Mouse (Mus musculus) cerebellum, adult 9-10 months (tissue): ENCODE results near the gene St13.
A peak's percentile ranks its signal among the peaks of the same experiment; 100 is the strongest.
"Not testable (repeated sequence)": the region's sequence is repeated elsewhere in the genome, so short reads cannot be mapped to it uniquely, and the experiment has no call there.

ENCODE experiments used
- DNase-seq: peaks from one replicate; pipeline ENCODE4 v3.0.0; 2022

St13 gene

DNA sequence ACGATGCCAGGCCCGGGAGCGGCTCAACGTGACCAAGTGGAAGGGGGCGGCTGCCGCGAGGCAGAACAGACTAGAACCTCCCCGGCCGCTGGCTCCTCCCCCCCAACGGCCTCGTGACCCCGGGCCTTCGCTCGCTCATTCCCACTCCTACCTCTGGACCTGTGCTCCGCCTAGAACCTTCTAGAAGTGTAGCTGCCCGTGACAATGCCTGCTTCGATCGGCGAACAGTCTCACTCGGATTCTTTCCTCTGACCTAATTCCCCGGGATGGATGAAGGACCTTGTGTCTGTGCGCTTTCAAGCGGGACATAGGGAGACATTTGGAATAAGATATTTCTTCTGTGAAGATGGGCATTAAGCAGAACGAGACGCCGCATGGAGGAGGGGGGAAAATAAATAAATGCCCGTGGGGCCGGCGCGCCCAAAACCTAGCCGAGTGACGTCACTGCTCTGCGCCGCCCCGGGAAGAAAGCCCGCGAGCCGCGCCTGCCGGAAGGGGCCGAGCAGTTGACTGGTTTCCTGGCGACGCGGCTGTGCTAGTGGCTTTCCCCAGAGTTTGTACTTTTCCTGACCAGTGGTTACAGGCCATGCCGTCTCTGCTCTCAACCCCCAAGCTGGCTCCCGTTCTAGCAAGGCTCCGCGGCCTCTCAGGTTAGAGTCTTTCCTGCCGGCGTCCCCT lies at the start of gene St13, which contains the start of gene Xpnpep3:
Gene St13 (minus strand): TSS at position 440 of the 678 bp plus-strand sequence.
Gene Xpnpep3 (plus strand): TSS at position 501 of the 678 bp plus-strand sequence.
- peak; percentile 96 for DNase-seq

DNA sequence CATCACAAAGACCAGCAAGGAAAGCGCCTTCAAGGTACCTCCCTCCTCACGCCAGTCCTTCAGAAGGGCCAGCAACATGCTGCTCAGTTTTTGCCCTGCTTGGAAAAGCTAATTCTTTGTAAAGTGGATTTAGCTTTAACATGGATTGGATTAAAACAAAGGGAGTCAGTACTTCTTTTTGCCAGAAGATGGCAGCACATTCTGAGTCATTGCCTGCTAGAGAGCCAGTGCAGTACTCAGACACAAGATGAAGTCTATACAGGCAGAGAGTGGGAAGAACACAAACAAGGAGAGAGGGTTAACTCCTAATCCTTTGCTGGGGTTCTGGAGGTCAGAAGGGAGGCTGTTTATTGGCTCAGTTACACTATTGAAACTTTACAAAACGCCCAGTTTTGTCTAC lies 48.6 kb upstream of the St13 start:
- peak; percentile 81 for DNase-seq

DNA sequence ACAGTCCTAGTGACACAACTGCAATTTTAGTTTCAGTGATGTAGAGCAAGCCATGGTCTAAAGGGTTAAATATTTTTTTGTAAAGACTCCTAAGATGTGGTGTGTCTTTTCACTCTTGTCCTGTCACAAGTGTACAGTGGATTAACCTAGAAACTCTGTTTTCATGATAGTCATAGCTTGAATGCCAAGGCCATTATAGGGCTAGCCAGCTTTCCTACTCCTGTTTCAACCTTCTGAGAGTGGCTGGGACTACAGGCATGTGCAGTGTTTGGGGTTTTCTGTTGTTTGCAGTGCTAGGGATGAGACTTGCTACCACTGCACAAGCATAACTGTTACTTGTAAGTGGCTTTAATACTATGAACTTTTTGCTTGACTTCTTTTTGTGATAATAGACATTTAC lies 39.4 kb upstream of the St13 start:
- no peak for DNase-seq

DNA sequence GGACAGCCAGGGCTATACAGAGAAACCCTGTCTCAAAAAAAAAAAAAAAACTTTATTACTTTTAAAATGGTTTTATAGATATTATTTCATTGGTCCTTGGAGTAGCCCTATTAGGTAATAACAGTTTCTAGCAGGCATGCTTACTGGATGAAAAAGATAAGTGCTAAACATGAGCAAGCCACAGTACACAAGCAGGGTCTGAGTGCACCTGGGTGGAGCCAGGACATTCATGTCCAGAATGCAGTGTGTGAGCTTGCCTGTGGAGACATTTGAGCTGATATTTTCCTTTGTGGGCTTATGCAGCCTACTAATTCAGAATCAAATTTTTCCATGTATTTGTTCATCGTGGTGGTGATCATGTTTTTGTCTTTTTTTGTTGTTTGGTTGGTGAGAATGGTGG lies 38.5 kb upstream of the St13 start:
- DNase-seq: no peak

DNA sequence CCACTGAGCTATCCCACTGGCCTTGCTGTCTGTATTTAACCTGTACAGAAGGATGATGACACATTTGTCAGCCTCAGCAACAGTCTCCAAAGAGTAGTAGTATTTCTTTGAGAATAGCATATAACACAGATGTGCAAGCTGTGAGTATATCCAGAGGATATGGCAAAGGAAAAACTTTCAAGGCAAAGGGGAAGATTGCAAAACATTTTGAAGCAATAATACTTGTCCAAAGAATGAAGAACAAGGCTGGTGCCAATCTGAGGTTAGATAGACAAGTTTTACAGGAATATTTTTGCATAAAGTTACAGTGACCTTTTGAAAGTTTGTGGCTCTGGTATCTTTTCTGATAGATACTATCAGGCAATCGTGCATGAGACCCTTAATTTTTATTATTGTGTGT lies 31.3 kb upstream of the St13 start:
- no peak for DNase-seq

DNA sequence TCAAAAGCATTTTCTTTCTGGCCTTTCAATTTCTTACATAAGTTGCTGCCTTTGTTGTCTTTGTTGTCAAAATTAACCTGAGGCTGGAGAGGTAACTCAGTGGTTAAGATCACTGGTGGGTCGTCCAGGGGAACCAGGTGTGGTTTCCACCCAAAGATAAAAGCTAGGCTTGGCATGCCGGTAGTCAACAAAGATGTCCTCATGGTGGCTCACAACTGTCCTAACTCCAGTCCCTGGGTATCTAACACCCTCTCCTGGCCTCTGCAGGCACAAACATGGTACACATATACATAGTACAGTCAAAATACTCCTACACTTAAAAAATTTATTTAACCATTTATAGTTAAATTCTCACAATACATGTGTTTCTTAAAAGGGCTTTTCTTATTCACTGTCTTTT lies 28.1 kb upstream of the St13 start:
- DNase-seq: no peak

DNA sequence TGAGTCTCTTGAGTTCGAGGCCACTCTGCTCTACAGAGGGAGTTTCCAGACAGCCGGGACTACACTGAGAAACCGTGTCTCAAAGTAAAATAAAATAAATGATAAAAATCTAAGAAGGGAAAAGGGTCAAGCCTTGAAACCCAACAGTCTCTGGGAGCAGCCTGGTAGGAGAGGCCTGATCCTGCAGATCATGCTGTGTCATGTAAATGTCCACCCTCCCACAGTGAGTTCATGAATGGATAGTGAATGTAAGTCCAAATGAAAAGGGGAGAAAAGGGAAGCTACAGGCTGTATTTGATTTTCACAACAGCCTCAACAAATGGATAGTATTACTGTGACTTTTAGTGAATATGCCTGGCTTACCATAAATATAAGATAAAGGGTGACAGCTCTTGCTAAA lies 25.4 kb upstream of the St13 start:
- DNase-seq: no peak

DNA sequence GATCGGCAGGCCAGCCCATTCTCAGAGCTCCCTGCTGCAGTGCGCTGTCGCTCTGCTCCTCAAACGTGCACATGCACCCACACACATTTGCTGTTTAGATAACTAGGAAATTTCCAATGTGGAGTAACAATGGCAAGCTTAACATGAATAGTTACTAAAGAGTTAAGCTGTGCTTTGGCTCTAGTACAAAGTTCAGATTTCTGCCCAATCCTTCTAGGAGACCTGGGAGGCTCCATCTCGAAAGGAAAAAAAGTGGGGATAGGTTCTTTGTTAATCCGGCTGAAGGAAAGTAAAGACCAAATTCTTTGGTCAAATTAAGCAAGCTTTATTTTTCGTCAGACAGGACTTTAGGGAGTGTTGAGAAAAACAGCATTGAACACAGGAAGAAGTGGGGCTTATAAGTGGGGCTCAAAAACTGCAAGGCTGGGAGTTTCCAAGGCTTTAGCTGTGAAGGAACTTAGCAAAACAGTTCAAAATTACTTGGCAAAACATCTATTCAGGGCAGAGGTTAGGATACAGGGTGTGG lies 22.3 kb upstream of the St13 start:
- no peak for DNase-seq

DNA sequence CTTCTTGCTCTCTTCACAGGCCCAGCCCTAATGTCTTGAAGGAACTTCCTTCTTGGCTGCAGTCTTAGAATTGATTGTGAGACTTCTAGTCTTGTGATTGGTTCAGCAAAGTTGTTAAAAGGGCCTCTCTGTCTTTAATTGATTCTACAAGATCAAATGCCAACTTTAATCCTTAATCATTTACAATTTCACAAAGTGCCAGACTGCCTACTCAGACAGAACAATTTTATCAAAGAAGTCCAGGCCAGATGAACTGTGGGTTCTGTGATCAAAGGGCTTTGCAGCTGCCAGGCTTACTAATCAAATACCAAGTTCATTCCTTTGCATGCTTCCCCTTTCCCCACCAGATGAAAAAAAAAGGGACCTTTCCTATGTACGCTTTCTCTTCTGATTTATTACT lies 21.6 kb upstream of the St13 start:
- DNase-seq: no peak

DNA sequence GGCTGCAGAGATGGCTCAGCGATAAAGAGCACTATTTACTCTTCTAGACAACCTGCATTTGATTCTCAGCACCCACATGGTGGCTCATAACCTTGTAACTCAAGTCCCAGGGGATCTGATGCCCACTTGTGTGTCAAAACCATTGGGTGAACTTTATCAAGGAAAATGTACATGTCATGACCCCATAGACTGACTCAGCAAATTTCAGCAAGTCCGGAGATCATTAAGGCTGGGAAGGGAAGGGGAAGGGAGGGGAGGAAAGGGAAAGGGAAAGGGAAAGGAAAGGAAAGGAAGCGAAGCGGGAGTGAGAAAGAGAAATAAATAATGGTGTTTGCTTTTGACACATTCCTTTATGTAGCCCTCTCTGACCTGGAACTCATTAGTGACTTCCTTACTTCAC lies 18.2 kb upstream of the St13 start:
- no peak for DNase-seq

DNA sequence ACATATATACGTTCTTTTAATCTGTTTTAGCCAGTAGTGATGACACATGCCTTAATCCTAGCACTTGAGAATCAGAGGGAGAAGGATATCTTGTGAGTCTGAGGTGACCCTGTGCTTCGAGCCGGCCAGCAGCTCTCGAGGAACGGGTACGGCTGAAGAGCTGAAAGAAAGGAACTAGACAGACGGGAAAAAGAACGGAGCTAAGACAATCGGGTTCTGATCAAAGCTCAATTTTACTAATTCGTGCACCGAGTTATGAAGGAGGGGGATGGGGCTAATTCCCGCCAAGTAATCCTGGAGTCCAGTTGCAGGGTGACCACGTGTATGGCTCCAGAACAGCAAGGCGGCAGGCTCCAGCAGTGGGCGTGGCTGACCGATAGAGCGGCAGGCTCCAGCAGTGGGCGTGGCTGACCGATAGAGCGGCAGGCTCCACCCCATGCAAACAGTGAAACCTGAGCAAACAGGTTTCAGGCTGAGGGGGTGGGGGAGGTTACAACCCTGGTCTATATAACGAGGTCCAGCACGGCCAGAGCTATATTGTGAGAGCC lies 17.0 kb upstream of the St13 start:
- DNase-seq: not testable (repeated sequence)

DNA sequence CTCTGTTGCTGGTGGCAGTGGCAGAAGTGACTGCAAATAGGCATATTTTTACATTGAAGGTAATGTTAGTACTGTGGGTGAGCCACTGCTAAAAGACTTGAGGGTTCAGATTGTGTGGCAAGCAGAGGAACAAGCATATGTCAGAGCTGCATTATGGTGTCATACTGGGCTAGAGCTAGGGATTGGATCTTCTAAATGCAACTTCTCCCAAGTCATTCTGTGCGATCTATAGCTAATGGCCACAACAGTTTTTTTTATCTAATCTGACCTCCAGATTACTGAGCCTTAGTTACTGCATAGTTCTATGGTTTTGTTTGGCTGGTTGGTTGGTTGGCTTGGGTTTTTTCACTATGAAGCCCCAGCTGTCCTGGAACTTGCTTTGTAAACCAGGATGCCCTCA lies 8.3 kb upstream of the St13 start, which contains the start of gene Dnajb7:
Gene Dnajb7 (minus strand): TSS at position 101 of the 400 bp plus-strand sequence.
- no peak for DNase-seq

DNA sequence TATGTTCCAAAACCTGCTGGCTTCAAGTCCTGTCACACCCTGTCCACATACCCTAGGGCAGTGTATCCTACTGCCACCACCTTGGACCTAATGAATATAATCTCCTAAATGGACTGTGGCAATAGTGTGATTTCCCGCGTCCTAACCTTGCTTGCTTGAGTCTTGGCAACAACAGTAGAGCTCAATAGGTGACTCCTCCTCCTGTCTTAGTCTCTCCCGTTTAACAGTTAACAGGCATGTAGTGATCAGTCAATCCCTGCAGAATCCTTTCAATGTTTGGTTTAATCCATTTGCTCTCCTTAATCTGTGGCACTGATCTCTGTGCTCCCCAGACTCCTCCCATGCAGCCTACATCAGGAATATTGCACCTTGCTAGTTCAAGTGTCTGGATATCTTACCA lies 5.1 kb upstream of the St13 start:
- DNase-seq: no peak

DNA sequence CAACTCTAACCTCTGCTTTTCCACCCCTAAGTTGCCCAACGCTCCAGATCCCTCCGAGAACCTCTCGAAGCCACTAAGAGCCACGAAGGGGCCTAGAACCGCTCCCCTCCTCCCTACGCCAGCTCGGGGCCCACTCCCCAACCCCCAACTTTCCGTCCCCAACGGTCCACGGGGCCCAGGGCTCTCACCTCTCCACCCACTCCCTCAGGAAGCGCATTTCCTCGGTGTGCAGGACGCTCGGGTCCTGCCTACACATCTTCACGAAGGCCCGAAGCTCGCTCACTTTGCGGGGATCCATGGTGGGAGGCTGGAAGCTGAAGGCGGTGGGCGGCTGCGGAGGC lies 610 bp downstream of the St13 start:
- DNase-seq: no peak

DNA sequence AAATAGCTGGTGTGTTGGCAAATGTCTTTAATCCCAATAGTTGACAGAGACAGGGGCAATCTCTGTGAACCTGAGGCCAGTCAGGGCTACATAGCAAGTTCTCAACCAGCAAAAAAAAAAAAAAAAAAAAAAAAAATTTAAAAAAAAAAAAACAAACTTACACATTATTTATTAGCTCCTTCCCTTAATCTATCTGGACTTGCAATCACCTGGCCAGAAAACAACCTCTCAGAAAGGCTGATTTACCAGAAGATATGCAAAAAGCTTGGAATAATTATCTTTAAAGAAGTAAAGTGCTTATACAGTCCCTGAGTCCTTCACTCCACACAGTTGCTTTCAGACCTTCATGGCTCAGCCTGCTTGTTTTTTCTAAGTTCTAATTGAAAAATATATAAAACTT lies 1.7 kb downstream of the St13 start:
- peak; percentile 9 for DNase-seq

DNA sequence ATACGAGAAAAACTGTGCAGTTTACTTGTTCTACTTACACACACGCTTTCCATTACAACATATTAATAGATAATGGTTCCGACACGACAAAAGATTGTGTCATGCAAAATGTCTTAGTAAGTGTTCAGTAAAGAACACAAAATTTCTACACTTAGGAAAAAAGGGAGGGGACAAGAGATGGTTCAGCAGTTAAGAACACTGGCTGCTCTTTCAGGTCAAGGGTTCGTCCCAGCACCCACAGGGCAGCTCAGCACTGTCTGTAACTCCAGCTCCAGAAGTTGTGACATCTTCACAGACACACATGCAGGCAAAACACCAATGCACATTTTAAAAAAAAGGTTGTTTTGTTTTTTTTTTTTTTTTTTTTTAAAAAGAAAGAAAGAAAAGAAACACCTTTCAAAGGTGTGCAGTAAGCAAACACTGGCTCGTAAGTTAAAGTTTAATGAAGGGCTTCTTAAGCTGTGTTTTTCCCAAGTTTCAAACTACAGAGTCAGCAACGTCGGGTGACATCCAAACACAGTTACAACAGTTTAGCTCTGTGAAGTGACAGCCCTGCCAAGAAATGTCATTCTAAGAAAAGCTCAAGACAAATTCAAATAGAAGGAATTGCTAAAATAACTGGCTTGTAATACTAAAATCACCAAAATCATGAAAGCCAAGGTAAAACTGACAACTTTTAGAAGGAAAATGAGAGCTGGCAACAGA lies 5.5 kb downstream of the St13 start:
- no peak for DNase-seq

DNA sequence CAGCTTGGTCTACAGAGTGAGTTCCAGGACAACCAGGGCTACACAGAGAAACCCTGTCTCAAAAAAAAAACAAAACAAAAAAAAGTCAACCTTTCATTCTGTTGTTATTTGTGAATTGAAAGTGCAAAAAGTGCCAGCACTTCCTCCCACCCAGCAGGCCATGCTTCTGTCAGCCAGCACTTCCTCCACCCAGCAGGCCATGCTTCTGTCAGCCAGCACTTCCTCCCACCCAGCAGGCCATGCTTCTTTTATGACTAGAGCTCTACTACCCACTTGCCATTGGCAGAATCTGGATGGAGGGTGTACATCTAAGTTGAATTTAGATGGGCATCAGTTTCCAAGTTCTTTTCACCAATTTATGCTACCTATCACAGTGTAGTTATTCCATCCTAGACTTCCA lies 6.9 kb downstream of the St13 start:
- no peak for DNase-seq

DNA sequence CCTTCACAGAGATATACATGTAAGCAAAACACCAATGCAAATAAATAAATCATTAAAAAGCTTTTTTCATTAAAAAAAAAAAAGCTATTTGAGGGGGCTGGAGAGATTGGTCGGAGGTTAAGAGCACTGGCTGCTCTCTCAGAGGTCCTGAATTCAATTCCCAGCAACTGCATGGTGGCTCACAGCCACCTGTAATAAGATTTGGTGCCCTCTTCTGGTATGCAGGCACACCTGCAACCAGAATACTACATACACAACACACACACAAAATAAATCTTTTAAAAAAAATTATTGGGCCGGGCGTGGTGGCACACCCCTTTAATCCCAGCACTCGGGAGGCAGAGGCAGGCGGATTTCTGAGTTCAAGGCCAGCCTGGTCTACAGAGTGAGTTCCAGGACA lies 13.6 kb downstream of the St13 start:
- DNase-seq: no peak

DNA sequence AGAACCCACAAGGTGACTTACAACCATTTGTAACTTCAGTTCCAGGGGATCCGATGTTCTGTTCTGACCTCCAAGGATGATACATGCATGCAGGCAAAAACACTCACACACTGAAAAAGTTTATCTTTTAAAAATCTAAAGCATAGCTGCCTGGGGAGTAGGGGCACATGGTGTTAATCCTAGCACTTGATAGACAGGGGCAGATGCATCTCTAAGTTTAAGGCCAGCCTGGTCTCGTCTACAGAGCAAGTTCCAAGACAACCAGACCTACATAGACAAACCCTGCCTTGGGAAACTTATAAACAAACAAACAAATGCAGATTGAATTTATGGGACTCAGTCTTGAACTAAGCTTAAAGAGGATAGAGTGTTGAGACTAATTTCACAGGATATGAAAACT lies 21.0 kb downstream of the St13 start:
- DNase-seq: no peak

DNA sequence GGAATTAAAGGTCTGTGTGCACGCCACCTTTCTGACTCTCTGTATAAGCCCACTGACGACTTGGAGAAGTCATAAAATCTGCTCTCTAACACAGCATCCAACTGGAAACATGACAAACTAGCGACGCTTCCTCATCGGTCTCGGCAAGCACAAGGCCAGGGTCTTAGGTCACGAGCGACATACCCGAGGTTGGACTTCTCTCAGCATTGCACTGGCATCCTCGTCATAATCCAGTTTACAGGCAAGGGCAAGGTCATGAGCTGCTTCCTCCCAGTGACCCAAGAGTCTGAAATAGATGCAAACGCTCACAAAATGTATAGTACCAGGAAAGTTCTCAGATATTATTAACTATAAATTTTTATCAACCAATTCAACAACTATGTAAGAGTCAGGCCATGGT lies 25.3 kb downstream of the St13 start:
- DNase-seq: no peak

DNA sequence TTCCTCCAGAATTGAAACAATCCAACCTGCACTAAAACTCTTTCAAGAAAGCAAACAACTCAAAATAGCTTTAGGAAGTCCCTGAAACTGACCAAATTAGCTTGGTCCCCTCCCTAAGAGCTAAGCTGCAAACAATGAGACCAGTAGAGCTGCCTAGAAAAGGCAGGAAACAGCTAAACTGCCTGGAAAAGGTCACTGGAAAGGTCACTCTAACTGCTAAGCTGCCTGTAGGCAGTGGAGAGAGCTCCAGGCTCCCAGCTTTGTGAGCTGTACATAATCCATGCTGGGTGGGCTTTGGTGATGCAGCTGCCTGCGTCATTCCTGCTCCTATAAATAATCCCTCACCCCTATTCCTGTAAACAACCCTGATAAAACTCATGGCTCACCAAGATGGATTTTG lies 29.5 kb downstream of the St13 start:
- no peak for DNase-seq

DNA sequence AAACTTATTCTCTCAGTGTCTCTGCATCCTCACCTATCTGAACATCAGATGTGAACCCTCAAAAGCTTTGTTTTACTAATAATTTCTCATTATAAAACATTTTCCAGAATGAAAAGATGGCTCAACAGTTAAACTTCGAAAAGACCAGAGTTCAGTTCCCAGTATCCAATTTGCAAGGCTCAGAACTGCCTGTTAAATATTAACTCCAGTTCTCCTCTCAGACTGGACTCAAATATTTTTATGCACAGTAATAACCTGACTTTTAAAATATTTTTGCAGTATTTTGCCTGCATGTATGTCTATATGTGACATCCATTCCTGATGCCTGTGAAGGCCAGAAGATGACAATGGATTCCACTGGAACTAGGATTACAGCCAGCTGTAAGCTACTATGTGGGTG lies 31.3 kb downstream of the St13 start:
- DNase-seq: no peak

DNA sequence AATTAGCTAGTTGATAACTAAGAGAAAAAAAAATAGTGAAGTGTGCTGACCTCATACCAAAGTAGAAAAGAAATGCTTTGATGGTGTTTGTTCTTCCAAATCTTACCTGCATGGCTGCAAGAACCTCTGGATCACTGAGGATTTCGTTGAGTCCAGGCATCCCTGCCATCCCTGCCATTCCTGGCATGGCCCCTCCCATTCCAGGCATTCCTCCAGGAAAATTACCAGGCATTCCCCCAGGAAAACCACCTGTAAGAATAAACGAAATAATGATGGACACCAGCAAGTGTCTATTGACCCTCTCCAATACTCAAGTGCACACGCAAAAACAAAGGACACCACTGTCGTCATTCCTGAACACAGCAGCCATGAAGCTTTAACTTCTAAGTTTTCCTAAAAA lies 33.6 kb downstream of the St13 start:
- DNase-seq: no peak

DNA sequence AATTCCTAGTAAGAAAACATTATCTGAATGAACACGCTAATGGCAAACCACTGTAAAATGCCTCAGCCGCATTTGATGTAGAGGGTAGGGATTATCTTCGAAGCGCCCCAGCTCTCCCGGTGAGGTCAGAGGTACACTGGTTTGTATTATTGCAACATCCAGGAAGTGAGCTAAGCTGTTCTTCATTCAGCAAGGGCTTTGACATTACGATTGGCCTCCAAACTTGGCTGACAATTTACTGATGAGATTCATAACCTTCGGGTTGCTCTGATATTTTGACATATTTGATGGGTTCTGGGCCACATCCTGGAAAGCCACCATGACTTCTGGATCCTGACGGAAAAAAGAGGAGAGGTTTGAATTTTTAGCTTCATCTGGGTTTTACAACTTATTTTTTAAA lies 34.6 kb downstream of the St13 start:
- DNase-seq: no peak
